In the genomic region with DNA sequence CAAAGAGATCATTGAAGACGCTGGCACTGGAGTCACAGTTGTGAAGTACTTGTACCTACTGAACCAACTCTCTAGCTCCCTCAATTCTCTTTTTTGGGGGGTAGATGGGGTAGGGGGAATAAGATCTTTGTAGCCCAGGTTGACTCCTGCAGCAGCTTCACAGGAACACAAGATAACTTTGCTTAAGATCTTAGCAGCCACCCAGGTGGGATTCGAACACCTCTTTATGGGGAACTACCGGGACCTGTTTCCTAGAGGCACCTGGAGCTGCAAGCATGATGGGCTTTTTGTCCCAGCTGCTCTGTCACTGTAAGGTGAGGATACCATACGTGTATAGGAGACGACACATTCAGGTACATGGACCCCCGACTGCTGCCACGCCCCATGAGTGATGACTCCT, we compare ENCODE assay signal across 13 mouse cellular contexts. TPM values are rescaled to one million over a fixed set of nuclear protein-coding genes. Genes with fewer than 3 reads are reported as not detected.
DNase-seq lines count a peak whose midpoint lies in the region; ATAC-seq lines count a peak whose summit lies in the region.
"Had no signal": no experiment of that assay in that cellular context is flagged by ENCODE, and none has a peak within 500 bp of the region (broad histone marks: within the 10 kb centered on the region; RNA-seq: fewer than 3 reads in every experiment).

No protein-coding gene starts in this region.

- peaks cover 12% of the 10 kb centered on the region for H3K36me3 ChIP-seq in liver, embryonic 12.5 days
- H3K36me3 ChIP-seq in hindbrain, embryonic 15.5 days: peaks cover 6% of the 10 kb centered on the region; the same call in 1 of the 2 replicates
- H3K36me3 ChIP-seq in midbrain, embryonic 16.5 days (ENCODE audit: control insufficient read depth, insufficient read depth, low read length): 0 out of 2 replicates have a peak, but pooled peaks cover 7% of the 10 kb centered on the region

- ATAC-seq in liver, embryonic 12.5 days: no peak
- no peak for ATAC-seq in hindbrain, embryonic 15.5 days (ENCODE audit: low FRiP score, low read depth)
- ATAC-seq in midbrain, embryonic 16.5 days: no peak

- peak overlapping the region; percentile 81 for H3K4me2 ChIP-seq in liver, embryonic 12.5 days
- H3K4me2 ChIP-seq in hindbrain, embryonic 15.5 days: peak overlapping the region; percentile 94; the same call in 1 of the 2 replicates
- H3K4me2 ChIP-seq in midbrain, embryonic 16.5 days (ENCODE audit: low read length): no peak overlapping the region

- peaks cover 77% of the 10 kb centered on the region for H3K4me1 ChIP-seq in liver, embryonic 12.5 days
- H3K4me1 ChIP-seq in hindbrain, embryonic 15.5 days (replicated peaks): peaks cover 72% of the 10 kb centered on the region
- peaks cover 45% of the 10 kb centered on the region for H3K4me1 ChIP-seq in midbrain, embryonic 16.5 days (ENCODE audit: control insufficient read depth, insufficient read depth, low read length)

- peak overlapping the region; percentile 66; the same call in 1 of the 2 replicates for H3K4me3 ChIP-seq in liver, embryonic 12.5 days
- no peak overlapping the region for H3K4me3 ChIP-seq in hindbrain, embryonic 15.5 days
- no peak overlapping the region for H3K4me3 ChIP-seq in midbrain, embryonic 16.5 days (ENCODE audit: low read depth, low read length)

- DNase-seq in heart, adult 11 months: peak; percentile 91
- no peak for DNase-seq in heart, adult 18-20 months
- no peak for DNase-seq in liver
- no peak for DNase-seq in testis, postnatal 14 days (ENCODE audit: low spot score)
- no peak for DNase-seq in layer of hippocampus, adult 11-12 months (ENCODE audit: low spot score)
- DNase-seq: adrenal gland, postnatal 25 days; cerebellum, adult 8-10 months; layer of hippocampus, adult 9-11 months; lung, adult 18-20 months; right cerebral cortex, postnatal 25 days had no signal

- H3K27me3 ChIP-seq in liver, embryonic 12.5 days (replicated peaks): peaks cover 37% of the 10 kb centered on the region
- no peaks in the 10 kb centered on the region for H3K27me3 ChIP-seq in hindbrain, embryonic 15.5 days
- no peaks in the 10 kb centered on the region for H3K27me3 ChIP-seq in midbrain, embryonic 16.5 days (ENCODE audit: control insufficient read depth, insufficient read depth, low read depth, low read length)

- H3K9ac ChIP-seq in liver, embryonic 12.5 days: peak overlapping the region; percentile 52; the same call in 1 of the 2 replicates
- no peak overlapping the region for H3K9ac ChIP-seq in hindbrain, embryonic 15.5 days
- H3K9ac ChIP-seq in midbrain, embryonic 16.5 days (ENCODE audit: low read depth, low read length): peak overlapping the region; percentile 64; the same call in 1 of the 2 replicates

- peak overlapping the region; percentile 87 for H3K27ac ChIP-seq in liver, embryonic 12.5 days
- H3K27ac ChIP-seq in hindbrain, embryonic 15.5 days (replicated peaks): peak overlapping the region; percentile 95
- H3K27ac ChIP-seq in midbrain, embryonic 16.5 days (ENCODE audit: low read length): peak overlapping the region; percentile 97

- WGBS in liver, embryonic 12.5 days (ENCODE audit: insufficient replicate concordance): 73% methylated on average over 7 of the region's 7 CpGs
- 85% methylated on average over 7 of the region's 7 CpGs for WGBS in hindbrain, embryonic 15.5 days
- 84% methylated on average over 7 of the region's 7 CpGs for WGBS in midbrain, embryonic 16.5 days

- no peaks in the 10 kb centered on the region for H3K9me3 ChIP-seq in liver, embryonic 12.5 days (replicated peaks)
- no peaks in the 10 kb centered on the region for H3K9me3 ChIP-seq in hindbrain, embryonic 15.5 days
- H3K9me3 ChIP-seq in midbrain, embryonic 16.5 days (replicated peaks; ENCODE audit: control insufficient read depth, low read length, poor library complexity, severe bottlenecking): no peaks in the 10 kb centered on the region

RNA-seq across cellular contexts. Expression of a gene that starts 3.5 kb away (rescaled TPM):
- 10 to 100 TPM; 13.7 to 14.4 TPM for total RNA-seq in heart, adult 18-20 months (2021)
- 0.55 and 0.72 TPM in 2 replicates for polyA plus RNA-seq in liver, embryonic 12.5 days (2016; fragmentation: Nextera tagmentation; extraction: Ambion mirVana)
- polyA plus RNA-seq in hindbrain, embryonic 15.5 days (2015; fragmentation: Nextera tagmentation; extraction: Ambion mirVana): 19.2 and 19.8 TPM in 2 replicates
- polyA plus RNA-seq in midbrain, embryonic 16.5 days (2015; fragmentation: Nextera tagmentation; extraction: Ambion mirVana): 15.4 and 16.1 TPM in 2 replicates

RNA-seq across cellular contexts. Expression of a gene that starts 7.2 kb away (rescaled TPM):
- total RNA-seq in heart, adult 18-20 months (2021): 10 to 100 TPM; 42.4 to 46.2 TPM
- 78.8 and 81.1 TPM in 2 replicates for polyA plus RNA-seq in liver, embryonic 12.5 days (2016; fragmentation: Nextera tagmentation; extraction: Ambion mirVana)
- polyA plus RNA-seq in hindbrain, embryonic 15.5 days (2015; fragmentation: Nextera tagmentation; extraction: Ambion mirVana): 166 and 176 TPM in 2 replicates
- polyA plus RNA-seq in midbrain, embryonic 16.5 days (2015; fragmentation: Nextera tagmentation; extraction: Ambion mirVana): 167 and 182 TPM in 2 replicates

RNA-seq across cellular contexts. Expression of a gene that starts 26.0 kb away (rescaled TPM):
- total RNA-seq in heart, adult 18-20 months (2021): not detected
- 0.08 and 0.11 TPM in 2 replicates for polyA plus RNA-seq in liver, embryonic 12.5 days (2016; fragmentation: Nextera tagmentation; extraction: Ambion mirVana)
- polyA plus RNA-seq in hindbrain, embryonic 15.5 days (2015; fragmentation: Nextera tagmentation; extraction: Ambion mirVana): 1.7 and 1.9 TPM in 2 replicates
- polyA plus RNA-seq in midbrain, embryonic 16.5 days (2015; fragmentation: Nextera tagmentation; extraction: Ambion mirVana): 1.7 and 1.9 TPM in 2 replicates

RNA-seq across cellular contexts. Expression of a gene that starts 27.0 kb away (rescaled TPM):
- 10 to 100 TPM; 14.8 to 29.0 TPM for total RNA-seq in heart, adult 18-20 months (2021)
- 16.1 and 17.8 TPM in 2 replicates for polyA plus RNA-seq in liver, embryonic 12.5 days (2016; fragmentation: Nextera tagmentation; extraction: Ambion mirVana)
- 7.8 and 8.0 TPM in 2 replicates for polyA plus RNA-seq in hindbrain, embryonic 15.5 days (2015; fragmentation: Nextera tagmentation; extraction: Ambion mirVana)
- 6.7 and 8.1 TPM in 2 replicates for polyA plus RNA-seq in midbrain, embryonic 16.5 days (2015; fragmentation: Nextera tagmentation; extraction: Ambion mirVana)

RNA-seq across cellular contexts. Expression of a gene that starts 30.6 kb away (rescaled TPM):
- 1,000 to 10,000 TPM; 1,029 to 1,075 TPM for total RNA-seq in heart, adult 18-20 months (2021)
- polyA plus RNA-seq in liver, embryonic 12.5 days (2016; fragmentation: Nextera tagmentation; extraction: Ambion mirVana): 3,066 and 3,170 TPM in 2 replicates
- polyA plus RNA-seq in hindbrain, embryonic 15.5 days (2015; fragmentation: Nextera tagmentation; extraction: Ambion mirVana): 2,082 and 2,226 TPM in 2 replicates
- 1,781 and 1,796 TPM in 2 replicates for polyA plus RNA-seq in midbrain, embryonic 16.5 days (2015; fragmentation: Nextera tagmentation; extraction: Ambion mirVana)
